Mouse (Mus musculus) myocyte (in vitro differentiated cells): ENCODE data around the gene Pde4d. TPM values are rescaled to one million over a fixed set of nuclear protein-coding genes. Genes with fewer than 3 reads are reported as not detected.
A peak's percentile ranks its signal among the peaks of the same experiment; 100 is the strongest.

Experiments used
- H3K27me3 ChIP-seq: one replicate; pipeline ENCODE4 v1.6.1; 2011; ENCODE audit not compliant: control insufficient read depth, insufficient read depth, insufficient read length
- H3K36me3 ChIP-seq: one replicate; pipeline ENCODE4 v1.6.1; 2011; ENCODE audit not compliant: control insufficient read depth, insufficient read depth
- H3K4me2 ChIP-seq: one replicate; pipeline ENCODE4 v1.6.1; 2011; ENCODE audit warnings: low read depth, control low read depth
- H3K4me3 ChIP-seq: one replicate; pipeline ENCODE4 v1.5.1; 2011; ENCODE audit warnings: mild to moderate bottlenecking, control low read depth, moderate library complexity
- H3K79me2 ChIP-seq: one replicate; pipeline ENCODE4 v1.6.1; 2011; ENCODE audit not compliant: control insufficient read depth, insufficient read depth
- H3ac ChIP-seq: one replicate; pipeline ENCODE4 v1.6.1; 2011; ENCODE audit not compliant: control insufficient read depth, insufficient read length
- CEBPB ChIP-seq: IDR thresholded peaks from 2 replicates; pipeline ENCODE4 v1.6.1; 2011; ENCODE audit warnings: mild to moderate bottlenecking, moderate library complexity; ENCODE audit not compliant: poor library complexity, insufficient read depth, severe bottlenecking
- E2F4 ChIP-seq: IDR thresholded peaks from one replicate; pipeline ENCODE4 v1.6.1; 2011; ENCODE audit warnings: mild to moderate bottlenecking, control low read depth, moderate library complexity; ENCODE audit not compliant: insufficient read depth
- MAX ChIP-seq: IDR thresholded peaks from one replicate; pipeline ENCODE4 v1.6.1; 2011; ENCODE audit warnings: low read depth, mild to moderate bottlenecking, control low read depth
- MYOD1 ChIP-seq, 3 experiments: IDR thresholded peaks; one replicate each; pipeline ENCODE4 v1.6.1; 2011; ENCODE audit warnings: control low read depth in 2 of 3, low read depth in 2 of 3, mild to moderate bottlenecking in 2 of 3, moderate library complexity in 1 of 3; ENCODE audit not compliant: insufficient read length in 2 of 3, control insufficient read depth in 1 of 3
- MYOG ChIP-seq, 3 experiments: IDR thresholded peaks; one replicate each; pipeline ENCODE4 v1.6.1; 2011; ENCODE audit warnings: control low read depth in 2 of 3, low read depth in 2 of 3, mild to moderate bottlenecking in 2 of 3; ENCODE audit not compliant: insufficient read length in 2 of 3, control insufficient read depth in 1 of 3, insufficient read depth in 1 of 3
- POLR2A ChIP-seq: IDR thresholded peaks from one replicate; pipeline ENCODE4 v1.6.1; 2011; ENCODE audit warnings: low read depth, mild to moderate bottlenecking, control low read depth, moderate library complexity; ENCODE audit not compliant: insufficient read length
- POLR2AphosphoS2 ChIP-seq: IDR thresholded peaks from one replicate; pipeline ENCODE4 v1.6.1; 2011; ENCODE audit warnings: low read depth, control low read depth; ENCODE audit not compliant: insufficient read length
- REST ChIP-seq: IDR thresholded peaks from one replicate; pipeline ENCODE4 v1.6.1; 2011; ENCODE audit warnings: mild to moderate bottlenecking, control low read depth, moderate library complexity; ENCODE audit not compliant: insufficient read depth, insufficient read length
- SRF ChIP-seq: IDR thresholded peaks from one replicate; pipeline ENCODE4 v1.6.1; 2011; ENCODE audit warnings: low read depth; ENCODE audit not compliant: control insufficient read depth, insufficient read length
- TCF12 ChIP-seq: IDR thresholded peaks from one replicate; pipeline ENCODE4 v1.6.1; 2011; ENCODE audit warnings: mild to moderate bottlenecking, control low read depth; ENCODE audit not compliant: poor library complexity, insufficient read depth, severe bottlenecking
- TCF3 ChIP-seq: IDR thresholded peaks from one replicate; pipeline ENCODE4 v1.6.1; 2011; ENCODE audit warnings: low read depth, control low read depth; ENCODE audit not compliant: insufficient read length
- USF1 ChIP-seq: IDR thresholded peaks from one replicate; pipeline ENCODE4 v1.6.1; 2011; ENCODE audit warnings: low read depth, mild to moderate bottlenecking, control low read depth, moderate library complexity
- polyA plus RNA-seq: library from polyadenylated mRNA; unstranded; fragments of >200 nt; fragmentation: generic; extraction: Trizol; gene quantifications from one replicate; pipeline ENCODE4 v1.2.1, GENCODE M21; 2012; ENCODE audit warnings: missing spikeins

The Pde4d gene
- polyA plus RNA-seq, 1 experiment, result 8.2 TPM

DNA sequence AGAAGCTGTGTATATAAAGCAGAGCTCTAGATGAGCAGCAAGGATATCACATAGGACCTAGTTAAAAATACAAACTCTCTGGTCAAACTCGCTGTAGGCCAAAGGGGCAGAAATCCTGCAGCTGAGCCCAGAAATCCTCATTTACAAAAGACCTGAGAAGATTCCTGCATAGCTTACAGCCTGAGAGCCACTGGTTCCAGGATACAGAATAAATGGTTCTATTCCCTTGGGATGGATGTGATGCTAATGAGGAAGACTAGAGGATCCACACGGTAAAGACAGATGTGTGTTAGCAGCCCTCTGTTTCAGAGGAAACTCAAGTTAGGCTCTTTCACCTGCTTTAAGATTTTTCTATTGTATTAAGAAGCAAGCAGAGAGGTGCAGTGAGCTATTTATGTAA, 1041.1 kb downstream of the Pde4d start:
- H3K4me3 ChIP-seq, result no peak overlapping the region
- no peak overlapping the region for H3K4me2 ChIP-seq
- H3K27me3 ChIP-seq, result no peaks in the 10 kb centered on the region

DNA sequence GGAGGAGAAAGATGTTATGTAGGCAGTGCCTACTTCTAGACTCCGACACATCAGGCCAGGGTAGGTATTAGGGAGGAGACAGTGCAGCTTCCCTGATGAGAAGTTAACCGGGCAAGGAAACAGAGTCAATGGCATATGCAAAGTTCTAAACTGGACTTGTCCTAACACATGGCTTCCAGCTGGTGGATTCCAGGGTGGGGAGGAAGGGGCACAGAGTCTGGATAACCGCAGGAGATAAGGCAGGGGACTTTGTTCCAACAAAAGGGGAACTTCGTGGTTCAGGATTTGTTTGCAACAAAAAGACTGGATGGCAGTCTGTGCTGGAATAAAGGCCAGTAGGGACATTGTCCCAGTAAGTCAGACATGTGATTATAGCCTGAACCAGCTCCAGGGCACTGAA, 1042.1 kb downstream of the Pde4d start:
- Histone ChIP-seq H3K27me3 (no peaks in the 10 kb centered on the region), H3K4me3 (no peak overlapping the region), H3K79me2 (no peaks in the 10 kb centered on the region), H3K4me2 (no peak overlapping the region), H3ac (no peak overlapping the region), H3K36me3 (no peaks in the 10 kb centered on the region)
- TF ChIP-seq MYOG (IDR thresholded peaks at IDR 0.05; ENCODE audit: control insufficient read depth in 1 of 3, insufficient read depth in 1 of 3, insufficient read length in 2 of 3, low read depth in 2 of 3) (no peak), USF1 (no peak), SRF (no peak), TCF12 (no peak), REST (no peak), TCF3 (no peak), POLR2A (no peak)

More for the DNA sequence above, 1041.1 kb downstream of the Pde4d start:
- Histone ChIP-seq H3K79me2 (no peaks in the 10 kb centered on the region), H3K36me3 (no peaks in the 10 kb centered on the region), H3ac (no peak overlapping the region)
- TF ChIP-seq USF1 (no peak), MAX (no peak), E2F4 (no peak), SRF (no peak), REST (no peak), MYOD1 (IDR thresholded peaks at IDR 0.05; ENCODE audit: control insufficient read depth in 1 of 3, insufficient read length in 2 of 3, low read depth in 2 of 3) (no peak), TCF3 (no peak), TCF12 (no peak), CEBPB (no peak), POLR2A (no peak), MYOG (IDR thresholded peaks at IDR 0.05; ENCODE audit: control insufficient read depth in 1 of 3, insufficient read depth in 1 of 3, insufficient read length in 2 of 3, low read depth in 2 of 3) (no peak), POLR2AphosphoS2 (no peak)

DNA sequence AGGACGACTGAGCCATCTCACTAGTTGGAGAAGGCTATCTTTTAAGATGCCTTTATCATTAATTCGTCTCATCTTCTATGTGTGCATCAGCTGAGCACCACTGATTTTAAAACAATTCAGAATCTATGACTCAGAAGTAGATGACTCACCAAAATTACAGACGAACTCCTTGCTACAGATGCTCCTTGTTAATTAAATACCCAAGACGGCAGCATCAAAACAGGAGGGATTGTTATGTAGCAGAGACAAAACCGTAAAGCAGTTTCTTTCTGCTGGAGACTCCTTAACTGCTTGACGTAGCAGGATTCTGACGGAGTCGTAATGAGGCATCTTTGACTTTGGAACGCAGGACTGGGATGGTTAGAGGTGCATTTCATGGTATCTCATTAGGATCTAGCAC, 1050.6 kb downstream of the Pde4d start:
- Histone ChIP-seq H3ac (no peak overlapping the region), H3K36me3 (no peaks in the 10 kb centered on the region), H3K4me2 (peak overlapping the region; percentile 38), H3K79me2 (no peaks in the 10 kb centered on the region), H3K27me3 (no peaks in the 10 kb centered on the region), H3K4me3 (no peak overlapping the region)
- TF ChIP-seq MYOD1 (IDR thresholded peaks at IDR 0.05; ENCODE audit: control insufficient read depth in 1 of 3, insufficient read length in 2 of 3, low read depth in 2 of 3) (no peak), SRF (no peak), E2F4 (no peak), TCF3 (no peak), TCF12 (no peak), POLR2AphosphoS2 (no peak), CEBPB (no peak), USF1 (no peak), MAX (no peak), REST (no peak)

DNA sequence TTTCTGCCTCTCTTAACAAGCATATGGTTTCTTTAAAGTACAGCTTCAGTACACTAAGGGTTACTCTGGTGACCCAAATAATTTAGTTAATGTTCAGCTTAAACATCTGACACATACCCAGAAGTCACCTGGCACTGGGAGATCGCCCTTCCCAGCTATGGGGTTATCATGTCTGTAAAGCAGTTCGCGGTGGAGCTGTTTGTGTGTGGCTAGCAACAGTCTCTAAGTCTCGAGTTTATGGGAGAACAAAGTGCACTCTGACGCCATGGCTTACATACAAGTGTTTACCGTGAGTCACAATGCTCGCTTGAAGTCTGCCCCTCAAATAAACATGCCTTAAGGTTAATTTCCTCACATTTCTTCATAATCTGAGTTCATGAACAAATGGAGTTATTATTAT, 1053.0 kb downstream of the Pde4d start:
- TF ChIP-seq TCF12 (no peak), SRF (no peak), REST (no peak), E2F4 (no peak), MYOG (IDR thresholded peaks at IDR 0.05; ENCODE audit: control insufficient read depth in 1 of 3, insufficient read depth in 1 of 3, insufficient read length in 2 of 3, low read depth in 2 of 3) (no peak), POLR2A (no peak), MAX (no peak), USF1 (no peak), POLR2AphosphoS2 (no peak), TCF3 (no peak), MYOD1 (IDR thresholded peaks at IDR 0.05; ENCODE audit: control insufficient read depth in 1 of 3, insufficient read length in 2 of 3, low read depth in 2 of 3) (no peak), CEBPB (no peak)
- no peaks in the 10 kb centered on the region for H3K79me2 ChIP-seq

DNA sequence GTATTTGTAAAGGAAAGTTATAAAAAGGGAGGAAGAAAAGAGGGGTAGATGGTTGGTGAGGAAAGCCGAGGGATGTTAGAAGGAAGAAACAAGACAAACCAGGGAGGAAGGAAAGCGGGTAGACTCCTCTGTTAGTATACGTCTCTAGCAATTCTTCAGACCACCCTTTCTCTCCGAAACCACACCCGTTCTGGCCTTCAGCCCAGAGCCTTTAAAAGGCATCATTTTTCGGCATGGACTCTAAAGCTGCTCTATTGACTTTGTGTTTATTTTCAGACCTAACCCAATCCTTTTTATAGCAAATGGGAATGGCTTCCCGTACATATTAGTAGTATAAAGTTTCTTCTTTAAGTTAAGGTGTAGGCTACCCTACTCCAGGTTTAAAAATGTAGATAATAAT, 1057.0 kb downstream of the Pde4d start:
- H3K4me3 ChIP-seq, result no peak overlapping the region
- H3K36me3 ChIP-seq, result no peaks in the 10 kb centered on the region
- H3K79me2 ChIP-seq, result no peaks in the 10 kb centered on the region
- no peak overlapping the region for H3ac ChIP-seq
- TF ChIP-seq MYOG (IDR thresholded peaks at IDR 0.05; ENCODE audit: control insufficient read depth in 1 of 3, insufficient read depth in 1 of 3, insufficient read length in 2 of 3, low read depth in 2 of 3), result no peak
- TF ChIP-seq MYOD1 (IDR thresholded peaks at IDR 0.05; ENCODE audit: control insufficient read depth in 1 of 3, insufficient read length in 2 of 3, low read depth in 2 of 3), result no peak
- no peak for TF ChIP-seq SRF
- no peak for TF ChIP-seq MAX
- no peaks in the 10 kb centered on the region for H3K27me3 ChIP-seq
- no peak overlapping the region for H3K4me2 ChIP-seq

More for the DNA sequence above, 1053.0 kb downstream of the Pde4d start:
- Histone ChIP-seq H3ac (no peak overlapping the region), H3K27me3 (no peaks in the 10 kb centered on the region), H3K4me2 (no peak overlapping the region), H3K36me3 (no peaks in the 10 kb centered on the region), H3K4me3 (no peak overlapping the region)
